Mouse (Mus musculus) olfactory bulb, adult 2 months (tissue): ENCODE results near the gene Megf11. TPM values are rescaled to one million over a fixed set of nuclear protein-coding genes. Genes with fewer than 3 reads are reported as not detected.

Experiments used
- H3K27ac ChIP-seq: fragments of 200-500 bp; 2 replicates; pipeline ENCODE4 v1.5.1; 2012; ENCODE audit warnings: low read depth, low read length; ENCODE audit not compliant: insufficient read depth
- H3K4me1 ChIP-seq: fragments of 200-500 bp; 2 replicates; pipeline ENCODE4 v1.6.1; 2012; ENCODE audit warnings: low read length; ENCODE audit not compliant: control insufficient read depth, insufficient read depth
- H3K4me3 ChIP-seq: fragments of 200-500 bp; 2 replicates; pipeline ENCODE4 v1.5.1; 2012; ENCODE audit warnings: mild to moderate bottlenecking, low read depth, low read length, moderate library complexity; ENCODE audit not compliant: insufficient read depth
- CTCF ChIP-seq: fragments of 200-500 bp; IDR thresholded peaks from 2 replicates; pipeline ENCODE4 v1.5.1; 2012; ENCODE audit warnings: low read depth, mild to moderate bottlenecking, low read length, moderate library complexity; ENCODE audit not compliant: insufficient read depth
- POLR2A ChIP-seq: fragments of 200-500 bp; IDR thresholded peaks from 2 replicates; pipeline ENCODE4 v1.6.1; 2012; ENCODE audit warnings: mild to moderate bottlenecking, low read depth, low read length, moderate library complexity; ENCODE audit not compliant: insufficient read depth
- WGBS: fragments of 180-500 bp; shearing (Covaris S2); methylation state at CpG from one replicate; pipeline ENCODE4 v1.1.7; 2018; 5-methylcytosine and 5-hydroxymethylcytosine counted together
- polyA plus RNA-seq: library from polyadenylated mRNA; stranded (reverse); fragments of >200 nt; gene quantifications from 2 replicates; pipeline ENCODE4 v1.2.4, GENCODE M21; 2012; ENCODE audit warnings: low replicate concordance; ENCODE audit not compliant: missing spikeins, insufficient read depth, insufficient read length

Megf11 gene
- polyA plus RNA-seq, 1 experiment = not detected

- TF ChIP-seq CTCF (no peak), POLR2A (no peak)
- Histone ChIP-seq H3K4me3 (no peak overlapping the region), H3K27ac (no peak overlapping the region), H3K4me1 (no peaks in the 10 kb centered on the region)
- 3% methylated on average over 1 of the region's 1 CpGs for WGBS
Observed at GRCm38 (mm10) chr9:64347377-64347776, 38.0 kb upstream of the Megf11 start.

GRCm38 (mm10) chr9:64349490-64349889, 35.9 kb upstream of the Megf11 start:
- whole genome bisulfite sequencing = 83% methylated on average over 5 of the region's 5 CpGs

GRCm38 (mm10) chr9:64351191-64351590, 34.2 kb upstream of the Megf11 start:
- Histone ChIP-seq H3K4me1 (no peaks in the 10 kb centered on the region), H3K27ac (no peak overlapping the region), H3K4me3 (no peak overlapping the region)
- TF ChIP-seq CTCF (no peak), POLR2A (no peak)
- WGBS = 50% methylated on average over 3 of the region's 3 CpGs

More at GRCm38 (mm10) chr9:64349490-64349889, 35.9 kb upstream of the Megf11 start:
- Histone ChIP-seq H3K4me1 (no peaks in the 10 kb centered on the region), H3K4me3 (no peak overlapping the region), H3K27ac (no peak overlapping the region)
- TF ChIP-seq POLR2A (no peak), CTCF (no peak)

- no peak for TF ChIP-seq POLR2A
- TF ChIP-seq CTCF = no peak
- Histone ChIP-seq H3K27ac (no peak overlapping the region), H3K4me1 (no peaks in the 10 kb centered on the region), H3K4me3 (no peak overlapping the region)
- 92% methylated on average over 7 of the region's 7 CpGs for WGBS
Observed at GRCm38 (mm10) chr9:64355627-64356026, 29.8 kb upstream of the Megf11 start.

GRCm38 (mm10) chr9:64361231-64361950, 24.0 kb upstream of the Megf11 start:
- Histone ChIP-seq H3K4me1 (no peaks in the 10 kb centered on the region), H3K27ac (no peak overlapping the region), H3K4me3 (no peak overlapping the region)
- no peak for TF ChIP-seq CTCF
- TF ChIP-seq POLR2A = no peak
- 82% methylated on average over 9 of the region's 9 CpGs for WGBS

- Histone ChIP-seq H3K4me1 (no peaks in the 10 kb centered on the region), H3K27ac (no peak overlapping the region), H3K4me3 (no peak overlapping the region)
- 70% methylated on average over 7 of the region's 7 CpGs for WGBS
- TF ChIP-seq POLR2A = no peak
- no peak for TF ChIP-seq CTCF
Observed at GRCm38 (mm10) chr9:64369871-64370270, 15.6 kb upstream of the Megf11 start.

GRCm38 (mm10) chr9:64371305-64371819, 14.1 kb upstream of the Megf11 start:
- no peak overlapping the region for H3K4me3 ChIP-seq
- no peaks in the 10 kb centered on the region for H3K4me1 ChIP-seq
- no peak overlapping the region for H3K27ac ChIP-seq
- TF ChIP-seq POLR2A = no peak
- TF ChIP-seq CTCF = no peak
- WGBS = 70% methylated on average over 11 of the region's 11 CpGs

- Histone ChIP-seq H3K4me3 (no peak overlapping the region), H3K4me1 (no peaks in the 10 kb centered on the region), H3K27ac (no peak overlapping the region)
- TF ChIP-seq POLR2A = no peak
- TF ChIP-seq CTCF = no peak
- 80% methylated on average over 2 of the region's 2 CpGs for WGBS
Observed at GRCm38 (mm10) chr9:64376380-64376779, 9.0 kb upstream of the Megf11 start.

GRCm38 (mm10) chr9:64383021-64383788, 2.2 kb upstream of the Megf11 start:
- no peak for TF ChIP-seq CTCF
- TF ChIP-seq POLR2A = no peak
- Histone ChIP-seq H3K4me3 (no peak overlapping the region), H3K27ac (no peak overlapping the region), H3K4me1 (peaks cover 15% of the 10 kb centered on the region)
- 59% methylated on average over 10 of the region's 10 CpGs for WGBS
